Mouse (Mus musculus): ENCODE data around the gene Adamts7.

GRCm38 (mm10) chr9:90115308-90115700 lies 47.6 kb upstream of the Adamts7 start:
- TF ChIP-seq POLR2A (IDR thresholded peaks at IDR 0.05; ENCODE audit: low read depth, low read length): no peak
- no peak for TF ChIP-seq CTCF (IDR thresholded peaks at IDR 0.05; ENCODE audit: extremely low read depth, insufficient read depth, insufficient read length, insufficient replicate concordance)

Data from spleen, adult 2 months (tissue).